Mouse (Mus musculus) cerebellum, adult 2 months (tissue): ENCODE measurements around the gene Cabs1. TPM values are rescaled to one million over a fixed set of nuclear protein-coding genes. Genes with fewer than 3 reads are reported as not detected.

ENCODE experiments used
- DNase-seq, 2 experiments: peaks; one replicate each; pipeline ENCODE4 v3.0.0; 2021
- H3K27ac ChIP-seq: fragments of 200-500 bp; 2 replicates; pipeline ENCODE4 v1.5.1; 2012; ENCODE audit warnings: low read length, control low read depth, inconsistent platforms; ENCODE audit not compliant: insufficient read depth
- H3K27me3 ChIP-seq: fragments of 200-500 bp; 2 replicates; pipeline ENCODE4 v1.6.1; 2012; ENCODE audit warnings: inconsistent platforms, mild to moderate bottlenecking, low read length, moderate library complexity; ENCODE audit not compliant: control insufficient read depth, insufficient read depth
- H3K4me1 ChIP-seq: fragments of 200-500 bp; 2 replicates; pipeline ENCODE4 v1.6.1; 2011; ENCODE audit warnings: low read length; ENCODE audit not compliant: control insufficient read depth, insufficient read depth
- H3K4me3 ChIP-seq: fragments of 200-500 bp; replicated peaks from 2 replicates; pipeline ENCODE3; 2011; ENCODE audit warnings: mild to moderate bottlenecking, low read depth, low read length, control low read depth; ENCODE audit not compliant: insufficient read depth
- CTCF ChIP-seq: fragments of 200-500 bp; IDR thresholded peaks from 2 replicates; pipeline ENCODE4 v1.5.1; 2011; ENCODE audit warnings: low read depth, mild to moderate bottlenecking, control low read depth, low read length, moderate library complexity, borderline replicate concordance; ENCODE audit not compliant: insufficient read depth
- POLR2A ChIP-seq: fragments of 200-500 bp; IDR thresholded peaks from 2 replicates; pipeline ENCODE4 v1.6.1; 2011; ENCODE audit warnings: low read length, control low read depth, borderline replicate concordance; ENCODE audit not compliant: insufficient read depth
- polyA plus RNA-seq: library from polyadenylated mRNA; depleted of rRNA; stranded (reverse); fragments of >200 nt; gene quantifications from 2 replicates; pipeline ENCODE4 v1.2.3, GENCODE M21; 2012; rRNA removed

Cabs1 gene
- polyA plus RNA-seq, 1 experiment = not detected

- no peak for TF ChIP-seq CTCF
- TF ChIP-seq POLR2A = no peak
- Histone ChIP-seq H3K4me3 (no peak overlapping the region), H3K27me3 (no peaks in the 10 kb centered on the region), H3K4me1 (no peaks in the 10 kb centered on the region), H3K27ac (no peak overlapping the region)
- DNase-seq = no peak
Observed at GRCm38 (mm10) chr5:88005241-88005640, 26.0 kb downstream of the Cabs1 start.

Other genes starting within 250 kb of the Cabs1 start
- not detected in 2 replicates for gene Csn1s2a, start 204.9 kb upstream of the Cabs1 start, polyA plus RNA-seq
- not detected in 2 replicates for gene Csn1s2b, start 171.4 kb upstream of the Cabs1 start, polyA plus RNA-seq
- not detected in 2 replicates for gene Prr27, start 153.8 kb upstream of the Cabs1 start, polyA plus RNA-seq
- not detected in 2 replicates for gene Odam, start 94.4 kb upstream of the Cabs1 start, polyA plus RNA-seq
- gene Csn3, start 53.9 kb upstream of the Cabs1 start, polyA plus RNA-seq = not detected in 2 replicates
- gene 2310003L06Rik, start 10.0 kb upstream of the Cabs1 start, polyA plus RNA-seq = not detected in 2 replicates
- gene Gm28434, start 9.9 kb upstream of the Cabs1 start, polyA plus RNA-seq = not detected in 2 replicates
- gene Smr3a, start 23.1 kb downstream of the Cabs1 start, polyA plus RNA-seq = not detected in 2 replicates
- gene Smr2, start 107.1 kb downstream of the Cabs1 start, polyA plus RNA-seq = not detected in 2 replicates
- not detected in 2 replicates for gene Gm11116, start 132.1 kb downstream of the Cabs1 start, polyA plus RNA-seq
- gene Gm11115, start 174.7 kb downstream of the Cabs1 start, polyA plus RNA-seq = not detected in 2 replicates